Mouse (Mus musculus): ENCODE measurements around the gene Lrrc8d. TPM values are rescaled to one million over a fixed set of nuclear protein-coding genes. Genes with fewer than 3 reads are reported as not detected.
"Not testable (repeated sequence)": the region's sequence is repeated elsewhere in the genome, so short reads cannot be mapped to it uniquely, and the experiment has no call there.

Gene Lrrc8d
- total RNA-seq, 2 experiments from 2014 or later: 21.2 to 23.6 TPM

GRCm38 (mm10) chr5:105685780-105686305 lies 13.9 kb upstream of the Lrrc8d start:
- not testable (repeated sequence) for DNase-seq

- DNase-seq: no peak
Observed at GRCm38 (mm10) chr5:105686331-105686995, 13.3 kb upstream of the Lrrc8d start.

- no peak for DNase-seq
Observed at GRCm38 (mm10) chr5:105690502-105691454, 9.0 kb upstream of the Lrrc8d start.

GRCm38 (mm10) chr5:105691645-105692044 lies 8.1 kb upstream of the Lrrc8d start:
- peak; percentile 39 for DNase-seq

GRCm38 (mm10) chr5:105694339-105694930 lies 5.3 kb upstream of the Lrrc8d start:
- DNase-seq: no peak

GRCm38 (mm10) chr5:105696049-105696448 lies 3.7 kb upstream of the Lrrc8d start:
- no peak for DNase-seq

- DNase-seq: no peak
Observed at GRCm38 (mm10) chr5:105697886-105698285, 1.9 kb upstream of the Lrrc8d start.

GRCm38 (mm10) chr5:105698694-105699093 lies 1.1 kb upstream of the Lrrc8d start:
- DNase-seq: peak; percentile 46

- DNase-seq: peak; percentile 77
Observed at GRCm38 (mm10) chr5:105700070-105700851, 492 bp downstream of the Lrrc8d start.

- no peak for DNase-seq
Observed at GRCm38 (mm10) chr5:105701326-105701725, 1.6 kb downstream of the Lrrc8d start.

- no peak for DNase-seq
Observed at GRCm38 (mm10) chr5:105701844-105702243, 2.1 kb downstream of the Lrrc8d start.

- no peak for DNase-seq
Observed at GRCm38 (mm10) chr5:105702580-105703285, 3.0 kb downstream of the Lrrc8d start.

GRCm38 (mm10) chr5:105703286-105703655 lies 3.5 kb downstream of the Lrrc8d start:
- no peak for DNase-seq

- peak; percentile 61 for DNase-seq
Observed at GRCm38 (mm10) chr5:105704573-105704972, 4.8 kb downstream of the Lrrc8d start.

- no peak for DNase-seq
Observed at GRCm38 (mm10) chr5:105706635-105707034, 6.9 kb downstream of the Lrrc8d start.

- DNase-seq: no peak
Observed at GRCm38 (mm10) chr5:105708276-105708675, 8.5 kb downstream of the Lrrc8d start.

- DNase-seq: no peak
Observed at GRCm38 (mm10) chr5:105710473-105710872, 10.7 kb downstream of the Lrrc8d start.

GRCm38 (mm10) chr5:105714446-105714845 lies 14.7 kb downstream of the Lrrc8d start:
- DNase-seq: no peak

- DNase-seq: no peak
Observed at GRCm38 (mm10) chr5:105715095-105715494, 15.3 kb downstream of the Lrrc8d start.

GRCm38 (mm10) chr5:105715531-105716124 lies 15.9 kb downstream of the Lrrc8d start:
- DNase-seq: peak; percentile 35

- DNase-seq: peak; percentile 34
Observed at GRCm38 (mm10) chr5:105717294-105717693, 17.5 kb downstream of the Lrrc8d start.
